Mouse (Mus musculus): Measurements from ENCODE around the gene Ift122. TPM values are rescaled to one million over a fixed set of nuclear protein-coding genes. Genes with fewer than 3 reads are reported as not detected.

The Ift122 gene
- 1 to 10 TPM; 4.9 to 5.1 TPM for total RNA-seq (2021)
- long read RNA-seq, experiment 1, full-length matches to known transcripts, result 6 of 11 reads
- long read RNA-seq, experiment 1, partial matches to known transcripts, result 5 of 11 reads
- long read RNA-seq, experiment 1, other reads (novel, unspliced or antisense), result 0 of 11 reads
- long read RNA-seq, experiment 2, full-length matches to known transcripts, result 7 of 12 reads
- long read RNA-seq, experiment 2, partial matches to known transcripts, result 4 of 12 reads
- long read RNA-seq, experiment 2, other reads (novel, unspliced or antisense), result 1 of 12 reads

DNA sequence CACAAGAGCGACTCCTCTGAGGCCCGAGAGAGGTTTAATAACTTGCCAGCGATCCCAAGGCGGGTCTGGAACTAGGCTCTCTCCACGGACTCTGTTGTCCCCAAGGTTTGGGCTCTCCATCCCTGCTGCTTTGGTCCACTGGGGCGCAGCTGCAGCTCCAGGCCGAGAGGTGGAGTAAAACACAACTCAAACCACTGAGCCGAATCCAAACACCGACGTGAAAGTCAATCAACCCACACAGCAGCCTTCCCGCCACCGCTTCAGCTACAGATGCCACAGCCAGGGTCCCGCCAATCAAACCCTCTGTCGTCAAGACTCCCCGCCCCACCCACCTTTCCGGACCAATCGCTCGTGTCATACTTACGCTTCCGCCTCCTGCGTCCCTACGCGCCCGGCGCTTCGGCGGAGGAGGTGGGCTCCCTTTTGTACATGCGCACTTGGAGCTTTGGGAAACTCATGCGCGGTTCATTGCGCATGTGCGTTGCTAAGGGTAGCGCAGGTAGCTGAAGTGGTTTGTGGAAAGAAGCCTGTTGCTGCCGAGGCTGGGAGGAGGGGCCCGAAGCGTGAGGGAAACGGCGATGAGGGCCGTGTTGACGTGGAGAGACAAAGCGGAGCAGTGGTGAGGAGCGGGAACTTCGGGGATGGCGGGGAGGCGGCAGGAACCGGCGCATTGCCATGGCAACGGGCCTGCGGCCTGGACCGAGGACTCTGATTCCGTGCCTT lies at the start of gene Ift122, which contains the start of gene Mbd4:
TSS of gene Ift122 (plus strand) at position 380 of the 723 bp plus-strand sequence.
TSS of gene Mbd4 (minus strand) at position 281 of the 723 bp plus-strand sequence.
- Histone ChIP-seq H3K27ac (peak within 1 kb of the TSS; percentile 84), H3K4me3 (peak within 1 kb of the TSS; percentile 90)
- TF ChIP-seq CTCF (IDR thresholded peaks at IDR 0.05), result peak; percentile 48
- intact Hi-C loops (cut with DNase I), result no loop called here
- peak; percentile 99 for DNase-seq

DNA sequence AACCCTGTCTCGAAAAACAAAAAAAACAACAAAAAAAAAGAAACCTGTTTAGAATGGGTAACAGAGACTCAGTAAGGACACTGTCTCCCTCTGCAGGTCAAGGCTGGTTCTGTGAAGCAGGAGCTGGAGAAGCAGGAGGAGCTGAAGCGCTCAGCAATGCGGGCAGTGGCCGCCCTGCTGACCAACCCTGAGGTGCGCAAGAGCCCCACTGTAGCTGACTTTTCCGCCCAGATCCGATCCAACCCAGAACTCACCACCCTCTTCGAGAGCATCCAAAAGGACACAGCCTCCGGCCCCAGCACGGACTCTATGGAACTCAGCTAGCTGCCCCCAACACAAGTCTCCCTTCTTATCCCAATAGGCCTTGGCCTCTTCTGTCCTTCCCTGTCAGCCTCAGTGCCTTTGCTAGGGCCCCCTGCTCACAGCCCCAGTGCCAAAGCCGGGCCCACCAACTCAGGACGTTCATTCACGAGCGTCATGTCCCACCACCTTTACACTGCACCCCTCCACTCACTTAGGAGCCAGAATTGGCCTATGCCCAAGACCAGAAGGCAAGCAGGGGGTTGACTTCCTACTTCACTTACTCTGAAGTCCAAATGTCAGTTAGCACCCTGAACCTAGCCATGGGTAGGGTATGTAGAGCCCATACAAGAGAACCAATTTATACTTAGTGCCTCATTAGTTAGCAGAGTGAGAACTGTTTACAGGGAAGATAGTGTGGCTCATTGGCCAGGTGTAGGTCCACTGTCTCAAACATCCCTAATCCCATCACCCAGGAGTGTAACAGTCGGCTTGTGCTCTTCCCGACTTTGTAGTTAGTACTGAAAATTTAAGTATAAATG lies 49.5 kb upstream of the Ift122 start:
- DNase-seq, result peak; percentile 71
- Histone ChIP-seq H3K27ac (peak overlapping the region; percentile 40; the same call in 1 of the 2 replicates), H3K4me3 (no peak overlapping the region)
- intact Hi-C loops (cut with DNase I), result loop anchor here (10.0 kb wide), 1 partner anchor 199 kb away; the partner anchor contains the start of gene Mkrn2
- TF ChIP-seq CTCF (IDR thresholded peaks at IDR 0.05), result peak; percentile 72

DNA sequence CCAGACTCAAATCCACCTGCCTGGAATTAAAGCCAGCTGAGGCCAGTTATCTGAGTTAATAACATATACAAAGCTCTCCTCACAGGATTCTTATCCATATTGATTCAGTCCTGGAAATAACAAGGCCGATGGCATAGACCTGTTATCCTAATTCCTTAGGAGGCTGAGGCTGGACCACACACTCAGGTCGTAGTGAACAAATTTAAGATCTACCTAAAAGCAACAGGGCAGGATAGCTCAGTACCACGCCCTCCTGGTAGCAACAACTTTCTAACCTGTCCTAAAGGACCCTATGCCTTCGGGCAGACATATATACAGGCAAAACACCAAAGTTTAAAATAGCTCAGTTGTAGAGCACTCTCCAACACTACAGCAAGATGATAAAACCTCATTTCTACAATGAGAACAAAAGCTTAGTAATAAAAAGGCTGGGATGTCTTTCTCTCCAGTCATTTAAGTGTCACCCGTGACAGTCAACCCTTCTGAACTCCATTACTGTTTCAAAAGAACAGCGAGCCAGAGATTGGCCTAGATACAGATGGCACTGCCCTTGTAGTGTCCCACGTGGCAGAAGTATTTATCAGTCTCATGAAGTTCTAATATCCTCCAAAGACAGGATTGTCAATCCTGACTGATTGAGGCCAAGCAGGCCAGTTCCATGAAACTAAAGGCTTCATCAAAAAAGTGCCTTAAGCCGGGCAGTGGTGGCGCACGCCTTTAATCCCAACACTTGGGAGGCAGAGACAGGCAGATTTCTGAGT lies 48.7 kb upstream of the Ift122 start:
- DNase-seq, result no peak
- intact Hi-C loops (cut with DNase I), result loop anchor here (10.0 kb wide), 1 partner anchor 200 kb away; the partner anchor contains the start of gene Mkrn2
- H3K27ac ChIP-seq, result no peak overlapping the region
- no peak overlapping the region for H3K4me3 ChIP-seq
- no peak for TF ChIP-seq CTCF (IDR thresholded peaks at IDR 0.05)

DNA sequence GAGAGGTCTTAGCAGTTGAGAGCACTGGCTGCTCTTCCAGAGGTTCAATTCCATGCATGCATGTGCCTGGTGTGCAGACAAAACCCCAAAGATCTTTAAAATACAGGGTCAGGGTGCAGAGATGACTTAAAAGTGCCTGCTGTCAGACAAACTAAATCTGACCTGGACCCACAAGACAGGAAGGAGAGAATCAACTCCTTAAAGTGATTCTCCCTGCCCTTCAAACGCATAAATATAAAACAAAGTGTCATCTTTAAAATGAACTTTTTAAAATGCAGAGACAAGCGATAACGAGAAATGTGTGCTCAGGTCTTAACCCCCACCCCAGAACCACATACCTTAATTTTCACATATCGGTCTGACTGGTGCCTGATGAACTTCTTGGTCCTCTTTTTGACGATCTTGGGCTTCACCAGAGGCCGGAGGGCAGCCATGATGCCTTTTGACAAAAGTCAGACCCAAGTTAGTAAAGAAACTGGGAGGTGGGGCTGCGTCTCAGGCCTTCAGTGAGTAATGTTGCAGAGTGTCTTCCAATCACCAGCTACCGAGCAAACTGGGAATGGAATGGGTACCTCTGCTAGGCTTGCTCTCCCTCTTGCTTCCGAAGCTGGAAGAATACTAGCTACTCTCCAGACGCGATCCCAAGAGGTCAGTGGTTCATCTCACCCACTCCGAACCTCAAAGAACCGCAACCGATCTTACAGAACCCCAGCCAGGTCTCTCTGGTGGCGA lies 45.6 kb upstream of the Ift122 start:
- Histone ChIP-seq H3K4me3 (peak overlapping the region; percentile 90), H3K27ac (peak overlapping the region; percentile 93)
- intact Hi-C loops (cut with DNase I), result loop anchor here (10.0 kb wide), 1 partner anchor 203 kb away; the partner anchor contains the start of gene Mkrn2
- TF ChIP-seq CTCF (IDR thresholded peaks at IDR 0.05), result no peak
- no peak for DNase-seq

DNA sequence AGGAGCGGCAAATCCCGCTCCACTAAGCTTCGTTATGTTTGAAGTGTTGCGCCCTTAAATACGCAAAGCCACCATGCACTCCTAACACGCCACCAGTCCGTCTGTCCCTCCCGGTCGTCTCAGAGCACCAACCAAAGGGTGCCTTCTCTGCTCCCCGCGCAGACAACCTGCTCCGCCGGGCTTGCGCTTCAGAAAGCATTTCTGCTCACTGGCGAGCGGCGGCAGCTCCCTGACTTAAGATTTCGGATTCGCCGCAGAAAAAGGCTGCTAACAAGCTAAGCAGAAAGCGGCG lies 45.1 kb upstream of the Ift122 start:
- DNase-seq, result no peak
- intact Hi-C loops (cut with DNase I), result loop anchor here (10.0 kb wide), 1 partner anchor 203 kb away; the partner anchor contains the start of gene Mkrn2
- Histone ChIP-seq H3K4me3 (peak overlapping the region; percentile 90), H3K27ac (peak overlapping the region; percentile 93)
- TF ChIP-seq CTCF (IDR thresholded peaks at IDR 0.05), result no peak

DNA sequence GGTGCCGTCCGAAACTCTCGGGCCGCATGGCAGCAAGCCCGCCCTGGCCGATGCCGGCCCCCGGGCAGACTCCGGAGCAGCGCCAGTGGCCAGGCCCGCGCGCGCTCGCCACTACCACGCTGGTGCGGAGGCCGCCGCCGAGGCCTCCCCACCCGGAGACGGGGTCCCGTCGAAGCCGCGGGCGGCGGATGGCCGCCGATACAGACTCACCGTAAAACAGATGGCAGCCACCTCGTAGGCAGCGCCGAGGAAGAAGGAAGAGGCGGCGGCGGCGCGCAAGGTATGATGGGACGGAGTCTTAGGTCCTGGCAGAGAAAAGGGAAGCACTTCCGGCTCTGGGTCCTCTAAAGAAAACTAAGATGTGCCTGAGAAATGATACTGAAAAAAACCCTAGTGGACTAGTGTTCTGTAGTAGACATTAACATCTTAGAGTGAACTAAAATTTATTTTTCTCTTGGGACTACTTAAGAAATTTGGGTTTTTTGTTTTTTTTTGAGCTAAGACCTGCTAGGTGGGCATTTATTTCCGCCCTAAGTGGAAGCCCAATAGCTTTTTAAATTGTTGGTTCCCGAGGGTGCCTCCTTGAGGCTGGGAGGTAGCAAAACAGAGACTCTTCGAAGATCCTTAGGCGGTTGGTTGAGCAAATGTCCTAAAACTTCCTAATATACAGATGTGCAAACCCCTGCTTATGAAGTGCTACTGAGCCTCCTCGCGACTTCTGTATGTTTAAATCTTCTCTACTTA lies 44.6 kb upstream of the Ift122 start, which contains the start of gene Rpl32:
TSS of gene Rpl32 (minus strand) at position 260 of the 744 bp plus-strand sequence.
- Histone ChIP-seq H3K4me3 (peak within 1 kb of the TSS; percentile 90), H3K27ac (peak within 1 kb of the TSS; percentile 93)
- peak; percentile 90 for DNase-seq
- intact Hi-C loops (cut with DNase I), result loop anchor here (10.0 kb wide), 1 partner anchor 204 kb away; the partner anchor contains the start of gene Mkrn2
- TF ChIP-seq CTCF (IDR thresholded peaks at IDR 0.05), result peak; percentile 68

DNA sequence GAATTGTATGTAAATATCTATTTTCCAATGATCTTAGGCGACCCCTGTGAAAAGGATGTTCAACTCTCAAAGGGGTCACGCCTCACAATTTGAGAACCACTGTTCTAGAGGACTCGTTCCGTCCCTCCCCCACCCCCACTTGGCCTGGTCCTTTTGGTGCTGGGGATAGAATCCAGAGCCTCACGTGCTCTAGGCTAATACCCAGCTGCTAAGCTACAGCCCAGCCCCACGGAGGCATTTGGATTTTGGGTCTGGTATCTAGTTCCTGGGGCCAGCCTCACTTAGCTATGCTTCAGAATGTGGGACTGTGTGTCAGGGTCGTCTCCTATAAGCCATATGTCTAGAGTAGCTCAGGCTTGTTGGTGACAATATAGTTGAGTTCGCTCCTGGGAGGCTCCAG lies 41.7 kb upstream of the Ift122 start:
- no peak overlapping the region for H3K27ac ChIP-seq
- TF ChIP-seq CTCF (IDR thresholded peaks at IDR 0.05), result no peak
- intact Hi-C loops (cut with DNase I), result no loop called here
- no peak overlapping the region for H3K4me3 ChIP-seq
- DNase-seq, result no peak

DNA sequence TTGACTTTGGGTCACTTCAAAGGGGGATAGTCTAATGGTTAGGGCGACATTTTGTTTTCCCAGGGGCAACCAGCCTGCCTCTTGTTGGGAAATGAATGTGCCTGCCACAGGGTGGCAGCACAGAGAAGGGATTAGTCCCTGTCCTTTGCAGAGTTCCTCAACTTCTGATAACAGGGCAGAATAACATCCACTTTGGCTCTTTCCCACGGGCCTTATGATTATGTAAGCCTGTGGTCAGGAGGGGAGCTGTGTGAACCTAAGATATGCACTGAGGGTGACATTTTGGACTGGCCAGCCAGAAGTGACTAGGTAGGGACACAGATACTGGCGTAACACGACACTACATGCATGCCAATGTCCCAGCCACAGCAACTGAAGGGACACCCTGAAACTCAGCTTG lies 39.2 kb upstream of the Ift122 start:
- peak; percentile 68 for TF ChIP-seq CTCF (IDR thresholded peaks at IDR 0.05)
- intact Hi-C loops (cut with DNase I), result no loop called here
- Histone ChIP-seq H3K4me3 (no peak overlapping the region), H3K27ac (peak overlapping the region; percentile 83)
- DNase-seq, result peak; percentile 76

DNA sequence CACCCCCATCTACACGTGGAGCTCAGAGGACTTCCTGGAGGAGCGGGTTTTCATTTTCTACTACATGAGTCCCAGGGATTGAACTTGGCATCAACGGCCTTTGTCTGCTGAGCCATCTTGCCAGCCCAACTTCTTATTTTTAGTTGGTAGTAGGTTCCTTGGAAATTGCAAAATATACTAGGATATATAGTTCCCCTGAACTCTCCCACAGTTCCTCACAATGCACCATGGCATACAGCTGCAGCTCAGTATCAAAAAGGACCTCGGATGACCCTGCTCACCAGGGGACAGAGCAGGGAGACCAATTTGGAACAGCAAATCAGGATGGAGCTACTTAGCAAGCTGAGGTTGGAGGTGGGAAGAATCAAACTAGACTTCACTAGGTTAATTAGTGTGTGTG lies 38.2 kb upstream of the Ift122 start:
- intact Hi-C loops (cut with DNase I), result no loop called here
- H3K27ac ChIP-seq, result peak overlapping the region; percentile 83

DNA sequence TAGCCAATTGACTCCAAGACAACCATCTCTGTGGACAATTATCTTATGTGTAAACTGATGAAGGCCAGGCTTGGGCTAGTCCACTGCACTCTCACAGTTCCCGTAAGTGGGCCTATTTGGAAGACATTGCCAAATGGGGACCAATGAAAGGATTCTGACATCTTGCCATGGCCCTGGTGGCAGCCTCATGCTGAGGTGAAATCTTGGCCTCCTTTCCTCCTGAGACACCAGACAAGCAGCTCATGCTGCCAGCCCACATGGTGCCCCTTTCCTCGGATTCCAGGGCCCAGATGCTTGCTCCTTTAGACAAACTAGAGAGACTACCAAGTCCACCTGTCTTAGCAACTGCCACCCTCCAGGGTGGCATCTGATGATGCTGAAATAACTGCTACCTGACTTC lies 35.1 kb upstream of the Ift122 start:
- no peak overlapping the region for H3K4me3 ChIP-seq
- intact Hi-C loops (cut with DNase I), result no loop called here
- no peak for DNase-seq
- no peak overlapping the region for H3K27ac ChIP-seq
- TF ChIP-seq CTCF (IDR thresholded peaks at IDR 0.05), result no peak

More for the DNA sequence above, 38.2 kb upstream of the Ift122 start:
- DNase-seq, result no peak
- no peak for TF ChIP-seq CTCF (IDR thresholded peaks at IDR 0.05)
- no peak overlapping the region for H3K4me3 ChIP-seq

Data from gastrocnemius, adult 2 months (tissue).